Mouse (Mus musculus) G1E (cell line): ENCODE data around the gene Gm8126.
"Not testable (repeated sequence)": the region's sequence is repeated elsewhere in the genome, so short reads cannot be mapped to it uniquely, and the experiment has no call there.

Source experiments
- CTCF ChIP-seq: IDR thresholded peaks from 2 replicates; pipeline ENCODE4 v1.5.1; 2012; ENCODE audit warnings: low read depth, low read length, inconsistent platforms, mixed read lengths
- POLR2AphosphoS5 ChIP-seq: IDR thresholded peaks from 2 replicates; pipeline ENCODE4 v1.6.1; 2012; ENCODE audit warnings: low read depth, low read length, inconsistent platforms; ENCODE audit not compliant: insufficient replicate concordance
- TAL1 ChIP-seq: conservative IDR thresholded peaks from 2 replicates; pipeline ENCODE4 v1.6.1; 2012; ENCODE audit warnings: low read depth, low read length, inconsistent platforms, mixed read lengths

DNA sequence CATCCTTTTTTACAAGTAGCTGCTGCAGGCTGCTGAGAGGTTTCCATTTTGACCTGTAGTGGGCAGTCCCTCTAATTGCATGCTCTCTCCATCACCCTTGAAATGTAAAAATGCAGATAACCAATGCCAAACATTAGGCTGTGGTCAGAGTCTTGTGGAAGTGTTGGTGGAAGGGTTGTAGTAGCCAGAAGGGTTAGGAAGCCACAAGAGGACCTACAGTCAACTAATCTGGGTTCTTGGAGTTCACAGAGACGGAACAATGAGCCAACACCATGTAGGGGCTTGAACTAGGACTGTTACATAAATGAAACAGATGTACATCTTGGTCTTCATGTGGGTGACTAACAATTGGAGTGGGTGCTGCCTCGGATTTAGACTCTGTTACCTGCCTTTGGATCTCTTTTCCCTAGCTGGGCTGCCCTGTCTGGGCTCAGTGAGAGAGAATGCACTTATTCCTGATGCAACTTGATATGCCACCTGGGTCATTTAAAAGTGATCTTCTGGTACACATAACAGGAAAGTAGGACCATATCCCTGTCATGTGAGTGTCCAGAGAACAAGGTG is 10.2 kb downstream of the Gm8126 start:
- not testable (repeated sequence) for TF ChIP-seq CTCF, POLR2AphosphoS5, TAL1
